Mouse (Mus musculus): Measurements from ENCODE around the gene Smco2. TPM values are rescaled to one million over a fixed set of nuclear protein-coding genes. Genes with fewer than 3 reads are reported as not detected.

The Smco2 gene
- polyA plus RNA-seq, 1 experiment = not detected

DNA sequence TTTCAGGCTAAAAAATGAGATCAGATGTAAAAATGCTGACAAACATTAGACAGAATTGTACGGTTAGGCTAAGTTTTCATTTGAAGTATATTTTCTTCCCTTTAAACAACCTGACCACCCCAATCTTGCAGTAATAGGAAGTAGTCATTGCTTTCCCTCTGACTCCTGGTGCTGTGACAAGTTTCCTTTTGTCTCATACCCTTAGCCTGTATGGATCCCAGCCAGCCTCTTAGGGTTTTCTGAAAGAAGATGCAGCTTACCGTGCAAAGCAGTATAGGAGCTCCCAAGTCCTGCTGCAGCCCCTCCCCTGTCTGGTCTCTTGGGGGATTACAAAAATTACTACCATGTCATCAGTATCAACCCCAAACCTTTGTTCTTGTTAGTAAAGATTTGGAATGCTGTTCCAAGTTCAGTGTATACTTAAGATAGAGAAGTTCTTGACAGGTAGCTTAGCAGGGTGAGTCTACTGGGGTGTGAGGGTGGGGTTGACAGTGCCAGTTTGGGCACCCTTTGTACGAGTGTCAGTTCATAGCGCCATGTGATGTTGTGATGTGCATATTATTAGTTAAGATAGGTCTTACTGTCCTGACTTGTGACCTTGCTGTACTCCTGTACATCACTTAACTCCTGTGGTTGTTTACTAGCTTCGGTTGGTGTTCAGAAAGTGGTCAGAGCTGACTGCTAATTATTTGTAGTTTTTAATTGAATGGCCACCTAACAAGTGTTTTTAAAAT is 57.3 kb downstream of the Smco2 start:
- Histone ChIP-seq H3K4me3 (ENCODE audit: extremely low read depth, insufficient read depth, insufficient read length) (no peak overlapping the region), H3K4me1 (ENCODE audit: control insufficient read depth, insufficient read depth, insufficient read length) (peaks cover 2% of the 10 kb centered on the region; the same call in 1 of the 2 replicates), H3K27ac (ENCODE audit: insufficient read depth, low read length) (no peak overlapping the region)

DNA sequence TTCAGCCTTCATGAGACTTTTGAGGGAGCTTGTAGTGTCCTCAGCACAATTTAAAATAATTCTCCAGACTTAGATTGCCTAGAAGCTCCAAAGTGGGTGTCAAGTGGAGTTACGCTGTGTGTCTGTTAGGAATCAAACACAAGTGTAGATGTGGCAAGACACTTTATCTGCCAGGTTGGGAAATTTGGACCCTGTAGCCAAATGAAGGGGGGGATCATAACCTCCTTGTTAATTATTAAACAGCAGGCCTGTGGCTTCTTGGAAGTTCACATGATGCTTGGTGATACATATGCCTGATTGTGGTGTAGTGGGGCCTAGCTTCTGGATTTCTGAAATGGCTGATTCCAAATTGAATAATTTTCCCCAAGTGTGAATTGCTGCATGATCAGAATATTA is 57.9 kb downstream of the Smco2 start:
- Histone ChIP-seq H3K27ac (ENCODE audit: insufficient read depth, low read length) (no peak overlapping the region), H3K4me1 (ENCODE audit: control insufficient read depth, insufficient read depth, insufficient read length) (peaks cover 2% of the 10 kb centered on the region; the same call in 1 of the 2 replicates), H3K27me3 (ENCODE audit: control insufficient read depth, insufficient read depth, low read length) (no peaks in the 10 kb centered on the region), H3K36me3 (ENCODE audit: control insufficient read depth, insufficient read depth, low read length) (no peaks in the 10 kb centered on the region), H3K4me3 (ENCODE audit: extremely low read depth, insufficient read depth, insufficient read length) (no peak overlapping the region)
- DNase-seq (ENCODE audit: low read depth in 1 of 2, low spot score in 2 of 2) = no peak
- 95% methylated on average over 1 of the region's 1 CpGs for WGBS
- TF ChIP-seq CTCF (IDR thresholded peaks at IDR 0.05; ENCODE audit: extremely low read depth, insufficient read depth, insufficient read length, insufficient replicate concordance) (no peak), POLR2A (IDR thresholded peaks at IDR 0.05; ENCODE audit: low read depth, low read length) (no peak)

More for the DNA sequence above, 57.3 kb downstream of the Smco2 start:
- no peak for DNase-seq (ENCODE audit: low read depth in 1 of 2, low spot score in 2 of 2)
- 77% methylated on average over 5 of the region's 5 CpGs for WGBS
- no peak for TF ChIP-seq POLR2A (IDR thresholded peaks at IDR 0.05; ENCODE audit: low read depth, low read length)
- TF ChIP-seq CTCF (IDR thresholded peaks at IDR 0.05; ENCODE audit: extremely low read depth, insufficient read depth, insufficient read length, insufficient replicate concordance) = no peak
- no peaks in the 10 kb centered on the region for H3K27me3 ChIP-seq (ENCODE audit: control insufficient read depth, insufficient read depth, low read length)
- no peaks in the 10 kb centered on the region for H3K36me3 ChIP-seq (ENCODE audit: control insufficient read depth, insufficient read depth, low read length)

DNA sequence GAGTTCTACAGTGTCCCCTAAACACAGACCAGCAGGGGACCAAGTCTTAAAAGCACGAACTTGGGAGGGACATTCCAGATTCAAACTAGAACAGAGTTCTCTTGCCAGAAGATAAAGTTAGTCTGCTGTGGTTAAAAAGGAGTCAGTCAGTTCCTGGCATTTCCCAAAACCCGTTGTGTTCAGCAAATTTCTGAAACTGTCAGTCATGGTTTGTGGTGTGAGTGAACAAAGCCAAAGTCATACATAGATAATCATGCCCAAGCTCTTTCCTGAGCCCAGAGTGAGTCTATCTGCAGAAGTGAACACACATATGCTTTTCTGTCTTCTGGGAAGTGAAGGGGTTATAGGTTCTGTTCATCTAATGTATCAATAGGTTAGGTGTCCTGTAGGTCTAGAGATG is 58.9 kb downstream of the Smco2 start:
- Histone ChIP-seq H3K4me1 (ENCODE audit: control insufficient read depth, insufficient read depth, insufficient read length) (peaks cover 2% of the 10 kb centered on the region; the same call in 1 of the 2 replicates), H3K4me3 (ENCODE audit: extremely low read depth, insufficient read depth, insufficient read length) (no peak overlapping the region), H3K36me3 (ENCODE audit: control insufficient read depth, insufficient read depth, low read length) (no peaks in the 10 kb centered on the region), H3K27me3 (ENCODE audit: control insufficient read depth, insufficient read depth, low read length) (no peaks in the 10 kb centered on the region), H3K27ac (ENCODE audit: insufficient read depth, low read length) (no peak overlapping the region)
- no peak for TF ChIP-seq CTCF (IDR thresholded peaks at IDR 0.05; ENCODE audit: extremely low read depth, insufficient read depth, insufficient read length, insufficient replicate concordance)
- no peak for TF ChIP-seq POLR2A (IDR thresholded peaks at IDR 0.05; ENCODE audit: low read depth, low read length)
- no peak for DNase-seq (ENCODE audit: low read depth in 1 of 2, low spot score in 2 of 2)
- 24% methylated on average over 2 of the region's 2 CpGs for WGBS

DNA sequence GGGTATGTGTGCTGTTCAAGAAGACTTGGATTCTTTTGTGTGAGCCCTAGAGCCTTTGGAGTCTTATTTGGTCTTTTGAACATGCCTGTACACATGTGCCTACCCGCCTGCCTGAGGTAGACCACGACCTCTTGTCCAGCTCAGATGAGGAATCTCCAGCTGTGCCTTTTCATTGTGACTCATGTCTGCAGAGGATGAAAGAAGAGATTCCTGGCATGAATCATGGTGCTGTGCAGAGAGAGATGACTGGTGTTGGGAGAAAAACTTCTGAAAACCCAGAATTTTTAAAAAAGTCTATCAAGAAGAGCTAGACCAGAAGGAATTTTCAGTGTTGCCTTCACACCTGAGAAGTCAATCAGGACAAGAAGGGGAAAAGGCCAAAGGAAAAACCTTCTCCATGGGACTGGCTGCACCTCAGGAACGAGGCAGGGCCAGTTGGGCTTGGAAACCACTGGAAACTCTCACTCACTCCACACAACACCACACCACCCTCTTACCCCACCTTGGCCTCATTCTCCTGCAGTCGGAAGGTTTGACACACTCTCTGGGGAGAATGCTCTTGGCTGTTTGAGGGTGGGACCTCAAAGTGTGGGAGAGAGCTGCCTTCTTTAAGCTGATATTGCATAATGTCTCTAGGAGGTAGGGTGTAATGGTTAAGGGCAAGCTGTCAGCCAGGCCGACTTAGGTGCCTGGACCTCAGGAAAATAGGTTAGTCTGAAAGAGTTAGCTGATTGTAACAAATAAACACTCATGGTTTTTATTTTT is 60.0 kb downstream of the Smco2 start:
- Histone ChIP-seq H3K4me3 (ENCODE audit: extremely low read depth, insufficient read depth, insufficient read length) (no peak overlapping the region), H3K4me1 (ENCODE audit: control insufficient read depth, insufficient read depth, insufficient read length) (peaks cover 2% of the 10 kb centered on the region; the same call in 1 of the 2 replicates), H3K27ac (ENCODE audit: insufficient read depth, low read length) (no peak overlapping the region), H3K27me3 (ENCODE audit: control insufficient read depth, insufficient read depth, low read length) (no peaks in the 10 kb centered on the region), H3K36me3 (ENCODE audit: control insufficient read depth, insufficient read depth, low read length) (no peaks in the 10 kb centered on the region)
- DNase-seq (ENCODE audit: low read depth in 1 of 2, low spot score in 2 of 2) = no peak
- 80% methylated on average over 5 of the region's 5 CpGs for WGBS
- no peak for TF ChIP-seq CTCF (IDR thresholded peaks at IDR 0.05; ENCODE audit: extremely low read depth, insufficient read depth, insufficient read length, insufficient replicate concordance)

GRCm38 (mm10) chr6:146910801-146911200 is 60.9 kb downstream of the Smco2 start:
- H3K27me3 ChIP-seq (ENCODE audit: control insufficient read depth, insufficient read depth, low read length) = no peaks in the 10 kb centered on the region
- DNase-seq (ENCODE audit: low read depth in 1 of 2, low spot score in 2 of 2) = no peak
- H3K4me1 ChIP-seq (ENCODE audit: control insufficient read depth, insufficient read depth, insufficient read length) = peaks cover 2% of the 10 kb centered on the region; the same call in 1 of the 2 replicates
- no peak overlapping the region for H3K27ac ChIP-seq (ENCODE audit: insufficient read depth, low read length)
- TF ChIP-seq POLR2A (IDR thresholded peaks at IDR 0.05; ENCODE audit: low read depth, low read length) = no peak
- no peak for TF ChIP-seq CTCF (IDR thresholded peaks at IDR 0.05; ENCODE audit: extremely low read depth, insufficient read depth, insufficient read length, insufficient replicate concordance)
- H3K4me3 ChIP-seq (ENCODE audit: extremely low read depth, insufficient read depth, insufficient read length) = no peak overlapping the region
- no peaks in the 10 kb centered on the region for H3K36me3 ChIP-seq (ENCODE audit: control insufficient read depth, insufficient read depth, low read length)
- 86% methylated on average over 2 of the region's 2 CpGs for WGBS

GRCm38 (mm10) chr6:146912835-146913488 is 63.1 kb downstream of the Smco2 start:
- Histone ChIP-seq H3K36me3 (ENCODE audit: control insufficient read depth, insufficient read depth, low read length) (no peaks in the 10 kb centered on the region), H3K27ac (ENCODE audit: insufficient read depth, low read length) (0 out of 2 replicates have a peak overlapping the region, but pooled peaks have one; percentile 4), H3K4me1 (ENCODE audit: control insufficient read depth, insufficient read depth, insufficient read length) (peaks cover 2% of the 10 kb centered on the region; the same call in 1 of the 2 replicates), H3K4me3 (ENCODE audit: extremely low read depth, insufficient read depth, insufficient read length) (no peak overlapping the region), H3K27me3 (ENCODE audit: control insufficient read depth, insufficient read depth, low read length) (no peaks in the 10 kb centered on the region)
- TF ChIP-seq POLR2A (IDR thresholded peaks at IDR 0.05; ENCODE audit: low read depth, low read length) (no peak), CTCF (IDR thresholded peaks at IDR 0.05; ENCODE audit: extremely low read depth, insufficient read depth, insufficient read length, insufficient replicate concordance) (no peak)
- DNase-seq (ENCODE audit: low read depth in 1 of 2, low spot score in 2 of 2) = no peak
- 13% methylated on average over 3 of the region's 3 CpGs for WGBS

All from spleen, adult 2 months (tissue).